Mouse (Mus musculus) myocyte (in vitro differentiated cells): ENCODE results near the gene Msh3. TPM values are rescaled to one million over a fixed set of nuclear protein-coding genes. Genes with fewer than 3 reads are reported as not detected.

Experiments
- H3K27me3 ChIP-seq: one replicate; pipeline ENCODE4 v1.6.1; 2011; ENCODE audit not compliant: control insufficient read depth, insufficient read depth, insufficient read length
- H3K36me3 ChIP-seq: one replicate; pipeline ENCODE4 v1.6.1; 2011; ENCODE audit not compliant: control insufficient read depth, insufficient read depth
- H3K4me2 ChIP-seq: one replicate; pipeline ENCODE4 v1.6.1; 2011; ENCODE audit warnings: low read depth, control low read depth
- H3K4me3 ChIP-seq: one replicate; pipeline ENCODE4 v1.5.1; 2011; ENCODE audit warnings: mild to moderate bottlenecking, control low read depth, moderate library complexity
- H3K79me2 ChIP-seq: one replicate; pipeline ENCODE4 v1.6.1; 2011; ENCODE audit not compliant: control insufficient read depth, insufficient read depth
- H3ac ChIP-seq: one replicate; pipeline ENCODE4 v1.6.1; 2011; ENCODE audit not compliant: control insufficient read depth, insufficient read length
- CEBPB ChIP-seq: IDR thresholded peaks from 2 replicates; pipeline ENCODE4 v1.6.1; 2011; ENCODE audit warnings: mild to moderate bottlenecking, moderate library complexity; ENCODE audit not compliant: poor library complexity, insufficient read depth, severe bottlenecking
- E2F4 ChIP-seq: IDR thresholded peaks from one replicate; pipeline ENCODE4 v1.6.1; 2011; ENCODE audit warnings: mild to moderate bottlenecking, control low read depth, moderate library complexity; ENCODE audit not compliant: insufficient read depth
- MAX ChIP-seq: IDR thresholded peaks from one replicate; pipeline ENCODE4 v1.6.1; 2011; ENCODE audit warnings: low read depth, mild to moderate bottlenecking, control low read depth
- MYOD1 ChIP-seq, 3 experiments: IDR thresholded peaks; one replicate each; pipeline ENCODE4 v1.6.1; 2011; ENCODE audit warnings: control low read depth in 2 of 3, low read depth in 2 of 3, mild to moderate bottlenecking in 2 of 3, moderate library complexity in 1 of 3; ENCODE audit not compliant: insufficient read length in 2 of 3, control insufficient read depth in 1 of 3
- MYOG ChIP-seq, 3 experiments: IDR thresholded peaks; one replicate each; pipeline ENCODE4 v1.6.1; 2011; ENCODE audit warnings: control low read depth in 2 of 3, low read depth in 2 of 3, mild to moderate bottlenecking in 2 of 3; ENCODE audit not compliant: insufficient read length in 2 of 3, control insufficient read depth in 1 of 3, insufficient read depth in 1 of 3
- POLR2A ChIP-seq: IDR thresholded peaks from one replicate; pipeline ENCODE4 v1.6.1; 2011; ENCODE audit warnings: low read depth, mild to moderate bottlenecking, control low read depth, moderate library complexity; ENCODE audit not compliant: insufficient read length
- POLR2AphosphoS2 ChIP-seq: IDR thresholded peaks from one replicate; pipeline ENCODE4 v1.6.1; 2011; ENCODE audit warnings: low read depth, control low read depth; ENCODE audit not compliant: insufficient read length
- REST ChIP-seq: IDR thresholded peaks from one replicate; pipeline ENCODE4 v1.6.1; 2011; ENCODE audit warnings: mild to moderate bottlenecking, control low read depth, moderate library complexity; ENCODE audit not compliant: insufficient read depth, insufficient read length
- SRF ChIP-seq: IDR thresholded peaks from one replicate; pipeline ENCODE4 v1.6.1; 2011; ENCODE audit warnings: low read depth; ENCODE audit not compliant: control insufficient read depth, insufficient read length
- TCF12 ChIP-seq: IDR thresholded peaks from one replicate; pipeline ENCODE4 v1.6.1; 2011; ENCODE audit warnings: mild to moderate bottlenecking, control low read depth; ENCODE audit not compliant: poor library complexity, insufficient read depth, severe bottlenecking
- TCF3 ChIP-seq: IDR thresholded peaks from one replicate; pipeline ENCODE4 v1.6.1; 2011; ENCODE audit warnings: low read depth, control low read depth; ENCODE audit not compliant: insufficient read length
- USF1 ChIP-seq: IDR thresholded peaks from one replicate; pipeline ENCODE4 v1.6.1; 2011; ENCODE audit warnings: low read depth, mild to moderate bottlenecking, control low read depth, moderate library complexity
- polyA plus RNA-seq: library from polyadenylated mRNA; unstranded; fragments of >200 nt; fragmentation: generic; extraction: Trizol; gene quantifications from one replicate; pipeline ENCODE4 v1.2.1, GENCODE M21; 2012; ENCODE audit warnings: missing spikeins

Gene Msh3
- polyA plus RNA-seq, 1 experiment = 2.5 TPM

- no peak overlapping the region for H3K4me2 ChIP-seq
- H3K36me3 ChIP-seq = no peaks in the 10 kb centered on the region
- no peaks in the 10 kb centered on the region for H3K27me3 ChIP-seq
- TF ChIP-seq MYOD1 (IDR thresholded peaks at IDR 0.05; ENCODE audit: control insufficient read depth in 1 of 3, insufficient read length in 2 of 3, low read depth in 2 of 3) (no peak), POLR2A (no peak), TCF12 (no peak), MYOG (IDR thresholded peaks at IDR 0.05; ENCODE audit: control insufficient read depth in 1 of 3, insufficient read depth in 1 of 3, insufficient read length in 2 of 3, low read depth in 2 of 3) (no peak), TCF3 (no peak), MAX (no peak), SRF (no peak), REST (no peak), CEBPB (no peak), E2F4 (no peak), USF1 (no peak), POLR2AphosphoS2 (no peak)
- H3K4me3 ChIP-seq = no peak overlapping the region
- no peaks in the 10 kb centered on the region for H3K79me2 ChIP-seq
- no peak overlapping the region for H3ac ChIP-seq
Observed at GRCm38 (mm10) chr13:92332103-92332879, 22.5 kb downstream of the Msh3 start.

DNA sequence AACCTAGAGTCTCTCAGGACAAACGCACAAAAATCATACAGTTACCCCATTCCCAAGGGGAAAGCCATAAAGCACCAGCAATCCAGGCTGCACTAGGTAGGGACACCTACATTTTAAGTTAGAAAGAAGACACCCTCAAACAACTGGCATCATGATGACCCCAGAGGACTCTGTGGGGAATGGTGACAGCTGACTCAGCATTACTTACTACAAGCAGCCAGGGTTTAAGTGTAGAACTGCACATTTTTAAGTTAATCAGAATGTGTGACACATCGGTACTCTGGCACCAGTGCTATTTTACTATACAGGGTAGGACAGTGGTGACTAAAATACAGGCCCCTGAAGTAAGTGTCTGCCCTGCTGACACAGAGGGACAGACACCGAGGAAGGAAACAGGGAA, 24.2 kb downstream of the Msh3 start:
- H3ac ChIP-seq = no peak overlapping the region
- peaks cover 1% of the 10 kb centered on the region for H3K36me3 ChIP-seq
- no peaks in the 10 kb centered on the region for H3K79me2 ChIP-seq
- H3K4me3 ChIP-seq = no peak overlapping the region
- TF ChIP-seq REST (no peak), TCF3 (no peak), MYOD1 (IDR thresholded peaks at IDR 0.05; ENCODE audit: control insufficient read depth in 1 of 3, insufficient read length in 2 of 3, low read depth in 2 of 3) (no peak), USF1 (no peak), TCF12 (no peak), E2F4 (no peak), MAX (no peak), CEBPB (no peak), POLR2AphosphoS2 (no peak), SRF (no peak), POLR2A (no peak), MYOG (IDR thresholded peaks at IDR 0.05; ENCODE audit: control insufficient read depth in 1 of 3, insufficient read depth in 1 of 3, insufficient read length in 2 of 3, low read depth in 2 of 3) (no peak)
- H3K27me3 ChIP-seq = no peaks in the 10 kb centered on the region
- no peak overlapping the region for H3K4me2 ChIP-seq

GRCm38 (mm10) chr13:92328000-92328399, 26.8 kb downstream of the Msh3 start:
- H3K79me2 ChIP-seq = no peaks in the 10 kb centered on the region
- H3K4me2 ChIP-seq = no peak overlapping the region
- no peak for TF ChIP-seq MYOD1 (IDR thresholded peaks at IDR 0.05; ENCODE audit: control insufficient read depth in 1 of 3, insufficient read length in 2 of 3, low read depth in 2 of 3)
- TF ChIP-seq POLR2A = no peak
- TF ChIP-seq CEBPB = no peak
- no peak for TF ChIP-seq MYOG (IDR thresholded peaks at IDR 0.05; ENCODE audit: control insufficient read depth in 1 of 3, insufficient read depth in 1 of 3, insufficient read length in 2 of 3, low read depth in 2 of 3)
- peaks cover 3% of the 10 kb centered on the region for H3K36me3 ChIP-seq
- H3K27me3 ChIP-seq = no peaks in the 10 kb centered on the region
- H3K4me3 ChIP-seq = no peak overlapping the region
- no peak overlapping the region for H3ac ChIP-seq

GRCm38 (mm10) chr13:92326030-92326429, 28.8 kb downstream of the Msh3 start:
- Histone ChIP-seq H3K36me3 (peaks cover 6% of the 10 kb centered on the region), H3K79me2 (no peaks in the 10 kb centered on the region), H3K4me2 (no peak overlapping the region), H3K4me3 (no peak overlapping the region), H3K27me3 (no peaks in the 10 kb centered on the region), H3ac (no peak overlapping the region)
- TF ChIP-seq REST = no peak
- TF ChIP-seq CEBPB = no peak
- TF ChIP-seq SRF = no peak
- TF ChIP-seq USF1 = no peak
- TF ChIP-seq E2F4 = no peak
- no peak for TF ChIP-seq MYOG (IDR thresholded peaks at IDR 0.05; ENCODE audit: control insufficient read depth in 1 of 3, insufficient read depth in 1 of 3, insufficient read length in 2 of 3, low read depth in 2 of 3)
- no peak for TF ChIP-seq TCF3
- no peak for TF ChIP-seq MYOD1 (IDR thresholded peaks at IDR 0.05; ENCODE audit: control insufficient read depth in 1 of 3, insufficient read length in 2 of 3, low read depth in 2 of 3)
- TF ChIP-seq TCF12 = no peak

DNA sequence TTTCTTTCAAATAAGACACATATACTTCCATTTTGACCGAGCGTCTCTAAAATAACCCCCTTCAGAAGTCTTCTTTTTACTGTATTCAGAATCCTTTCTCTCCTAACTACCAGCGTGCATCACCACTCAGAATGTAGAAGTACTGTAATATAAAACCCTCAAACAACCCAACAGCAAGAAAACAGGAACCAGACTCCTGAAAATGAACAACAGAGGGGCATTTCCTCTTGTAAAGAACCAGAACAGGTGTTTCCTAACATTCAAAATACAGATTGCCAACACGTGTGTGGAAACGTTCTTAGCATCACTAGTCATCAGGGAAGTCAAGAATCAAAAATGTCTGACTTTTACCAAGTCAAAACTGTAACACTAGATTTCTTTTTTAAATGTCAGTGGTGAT, 34.0 kb downstream of the Msh3 start:
- Histone ChIP-seq H3K36me3 (peaks cover 7% of the 10 kb centered on the region), H3K79me2 (no peaks in the 10 kb centered on the region)
- no peak for TF ChIP-seq CEBPB
- TF ChIP-seq TCF12 = no peak
- TF ChIP-seq USF1 = no peak
- TF ChIP-seq MYOG (IDR thresholded peaks at IDR 0.05; ENCODE audit: control insufficient read depth in 1 of 3, insufficient read depth in 1 of 3, insufficient read length in 2 of 3, low read depth in 2 of 3) = no peak

More for the DNA sequence above, 34.0 kb downstream of the Msh3 start:
- H3K27me3 ChIP-seq = no peaks in the 10 kb centered on the region
- H3ac ChIP-seq = no peak overlapping the region
- H3K4me2 ChIP-seq = no peak overlapping the region
- H3K4me3 ChIP-seq = no peak overlapping the region
